Mouse (Mus musculus) left cerebral cortex, adult 2 months (tissue): Measurements from ENCODE around the gene Nxnl1. TPM values are rescaled to one million over a fixed set of nuclear protein-coding genes. Genes with fewer than 3 reads are reported as not detected.

Experiments
- DNase-seq, 2 experiments: peaks; one replicate each; pipeline ENCODE4 v3.0.0; 2021 to 2022; ENCODE audit warnings: low spot score in 2 of 2, mixed read lengths in 1 of 2; ENCODE audit errors: extremely low spot score in 1 of 2
- H3K27ac ChIP-seq: fragments of 200-600 bp; 2 replicates; pipeline ENCODE4 v1.8.1; 2022
- H3K4me3 ChIP-seq: fragments of 200-600 bp; 2 replicates; pipeline ENCODE4 v1.8.1; 2022
- CTCF ChIP-seq: fragments of 200-600 bp; IDR thresholded peaks from 2 replicates; pipeline ENCODE4 v1.8.1; 2022; ENCODE audit warnings: antibody characterized with exemption, mild to moderate bottlenecking, moderate library complexity
- intact Hi-C: fragments of 180-260 bp; cut with DNase I; formaldehyde crosslinking; loops from one replicate; pipeline ENCODE4 v1.15.1; 2025
- long read RNA-seq, 2 experiments: library from polyadenylated mRNA; stranded (forward); transcript quantifications; one replicate each; pipeline ENCODE4 v2.0.0; 2021; ENCODE audit warnings: borderline mapping rate in 2 of 2
- total RNA-seq, 2 experiments: library from RNA; stranded (reverse); gene quantifications; 2 replicates each; pipeline ENCODE4 v1.2.3; 2021

The Nxnl1 gene
- under 1 TPM in 1 of 2 experiments, not detected in 1; 0.11 TPM for total RNA-seq
- long read RNA-seq, experiment 1: 0 reads
- long read RNA-seq, experiment 2: 0 reads

- intact Hi-C loops: no loop called here
- H3K27ac ChIP-seq: no peak within 1 kb of the TSS; the same call in 1 of the 2 replicates
Measured at GRCm38 (mm10) chr8:71566501-71566900, at the start of gene Nxnl1. Gene Nxnl1, minus strand, starts transcription at chr8:71566601.

GRCm38 (mm10) chr8:71613418-71613817, 47.0 kb upstream of the Nxnl1 start:
- TF ChIP-seq CTCF: no peak
- DNase-seq: no peak
- Histone ChIP-seq H3K27ac (no peak overlapping the region), H3K4me3 (no peak overlapping the region)
- intact Hi-C loops: no loop called here

More at GRCm38 (mm10) chr8:71566501-71566900, at the start of gene Nxnl1:
- H3K4me3 ChIP-seq: no peak within 1 kb of the TSS
- no peak for TF ChIP-seq CTCF
- no peak for DNase-seq

- no peak for TF ChIP-seq CTCF
- DNase-seq: no peak
- Histone ChIP-seq H3K27ac (no peak overlapping the region), H3K4me3 (peak overlapping the region; percentile 66)
- intact Hi-C loops: no loop called here
Measured at GRCm38 (mm10) chr8:71612141-71612540, 45.7 kb upstream of the Nxnl1 start.

- peak; percentile 96 for DNase-seq
- intact Hi-C loops: loop anchor here (1.0 kb wide), 2 partner anchors 18 to 19 kb away; partner anchors contain the start of gene Pgls
Measured at GRCm38 (mm10) chr8:71610822-71611651, 44.6 kb upstream of the Nxnl1 start, which contains the start of gene Colgalt1. Gene Colgalt1, plus strand, starts transcription at chr8:71610998.

GRCm38 (mm10) chr8:71604021-71604420, 37.6 kb upstream of the Nxnl1 start:
- intact Hi-C loops: no loop called here
- H3K27ac ChIP-seq: no peak overlapping the region
- no peak overlapping the region for H3K4me3 ChIP-seq
- no peak for DNase-seq
- TF ChIP-seq CTCF: no peak

More at GRCm38 (mm10) chr8:71610822-71611651, 44.6 kb upstream of the Nxnl1 start, which contains the start of gene Colgalt1:
- peak within 1 kb of the TSS; percentile 66 for H3K4me3 ChIP-seq
- peak within 1 kb of the TSS; percentile 86 for H3K27ac ChIP-seq
- TF ChIP-seq CTCF: peak; percentile 39

GRCm38 (mm10) chr8:71602666-71603334, 36.4 kb upstream of the Nxnl1 start:
- peak overlapping the region; percentile 25 for H3K4me3 ChIP-seq
- TF ChIP-seq CTCF: no peak
- H3K27ac ChIP-seq: no peak overlapping the region
- DNase-seq: peak in 1 of 2 experiments; percentile 61
- intact Hi-C loops: no loop called here

- TF ChIP-seq CTCF: no peak
- intact Hi-C loops: no loop called here
Measured at GRCm38 (mm10) chr8:71601939-71602665, 35.7 kb upstream of the Nxnl1 start.

GRCm38 (mm10) chr8:71598841-71599240, 32.4 kb upstream of the Nxnl1 start:
- intact Hi-C loops: loop anchor here (5.0 kb wide), 1 partner anchor 157 kb away; no protein-coding TSS in a partner anchor
- no peak overlapping the region for H3K4me3 ChIP-seq
- no peak overlapping the region for H3K27ac ChIP-seq
- DNase-seq: no peak
- no peak for TF ChIP-seq CTCF

More at GRCm38 (mm10) chr8:71601939-71602665, 35.7 kb upstream of the Nxnl1 start:
- Histone ChIP-seq H3K27ac (no peak overlapping the region), H3K4me3 (peak overlapping the region; percentile 25)
- DNase-seq: no peak

GRCm38 (mm10) chr8:71598375-71598774, 32.0 kb upstream of the Nxnl1 start:
- intact Hi-C loops: loop anchor here (5.0 kb wide), 1 partner anchor 156 kb away; no protein-coding TSS in a partner anchor
- TF ChIP-seq CTCF: no peak
- Histone ChIP-seq H3K4me3 (no peak overlapping the region), H3K27ac (no peak overlapping the region)
- no peak for DNase-seq

- TF ChIP-seq CTCF: no peak
- intact Hi-C loops: loop anchor here (5.0 kb wide), 1 partner anchor 155 kb away; no protein-coding TSS in a partner anchor
- no peak for DNase-seq
Measured at GRCm38 (mm10) chr8:71597451-71597850, 31.1 kb upstream of the Nxnl1 start, which contains the start of gene Fam129c. Gene Fam129c, plus strand, starts transcription at chr8:71597648.

GRCm38 (mm10) chr8:71596798-71597197, 30.4 kb upstream of the Nxnl1 start:
- DNase-seq: no peak
- no peak overlapping the region for H3K27ac ChIP-seq
- H3K4me3 ChIP-seq: no peak overlapping the region
- intact Hi-C loops: loop anchor here (1.0 to 5.0 kb wide), 2 partner anchors 35 to 154 kb away; no protein-coding TSS in a partner anchor
- no peak for TF ChIP-seq CTCF

More at GRCm38 (mm10) chr8:71597451-71597850, 31.1 kb upstream of the Nxnl1 start, which contains the start of gene Fam129c:
- H3K4me3 ChIP-seq: no peak within 1 kb of the TSS
- H3K27ac ChIP-seq: no peak within 1 kb of the TSS
